Mouse (Mus musculus) myocyte (in vitro differentiated cells): ENCODE measurements at regions not wholly inside any gene's neighbourhood (a gene's known extent, or its start where the extent isn't known, plus 50 kb on each side); places are given as distances from the start of the nearest gene placed in this dataset.

Source experiments
- E2F4 ChIP-seq: IDR thresholded peaks from one replicate; pipeline ENCODE4 v1.6.1; 2011; ENCODE audit warnings: mild to moderate bottlenecking, control low read depth, moderate library complexity; ENCODE audit not compliant: insufficient read depth
- MYOG ChIP-seq, 3 experiments: IDR thresholded peaks; one replicate each; pipeline ENCODE4 v1.6.1; 2011; ENCODE audit warnings: control low read depth in 2 of 3, low read depth in 2 of 3, mild to moderate bottlenecking in 2 of 3; ENCODE audit not compliant: insufficient read length in 2 of 3, control insufficient read depth in 1 of 3, insufficient read depth in 1 of 3
- POLR2A ChIP-seq: IDR thresholded peaks from one replicate; pipeline ENCODE4 v1.6.1; 2011; ENCODE audit warnings: low read depth, mild to moderate bottlenecking, control low read depth, moderate library complexity; ENCODE audit not compliant: insufficient read length

- TF ChIP-seq MYOG (IDR thresholded peaks at IDR 0.05; ENCODE audit: control insufficient read depth in 1 of 3, insufficient read depth in 1 of 3, insufficient read length in 2 of 3, low read depth in 2 of 3) (no peak), POLR2A (no peak), E2F4 (no peak)
Observed at GRCm38 (mm10) chr15:19857656-19858006, 591.4 kb upstream of the Cdh12 start.
